Mouse (Mus musculus) cortical plate, adult 2 months (tissue): ENCODE results near the gene Hist1h4h. TPM values are rescaled to one million over a fixed set of nuclear protein-coding genes. Genes with fewer than 3 reads are reported as not detected.

ENCODE experiments used
- H3K27ac ChIP-seq: fragments of 200-500 bp; 2 replicates; pipeline ENCODE4 v1.5.1; 2012; ENCODE audit warnings: low read length, control low read depth, inconsistent platforms; ENCODE audit not compliant: insufficient read depth
- H3K4me1 ChIP-seq: fragments of 200-500 bp; 2 replicates; pipeline ENCODE4 v1.6.1; 2011; ENCODE audit warnings: low read length; ENCODE audit not compliant: control insufficient read depth, insufficient read depth
- H3K4me3 ChIP-seq: fragments of 200-500 bp; 2 replicates; pipeline ENCODE4 v1.5.1; 2011; ENCODE audit warnings: mild to moderate bottlenecking, low read length, control low read depth; ENCODE audit not compliant: insufficient read depth
- CTCF ChIP-seq: fragments of 200-500 bp; IDR thresholded peaks from 2 replicates; pipeline ENCODE4 v1.5.1; 2011; ENCODE audit warnings: mild to moderate bottlenecking, control low read depth, low read length; ENCODE audit not compliant: insufficient read depth; ENCODE audit errors: extremely low read depth
- POLR2A ChIP-seq: fragments of 200-500 bp; IDR thresholded peaks from 2 replicates; pipeline ENCODE4 v1.6.1; 2011; ENCODE audit warnings: mild to moderate bottlenecking, low read length, control low read depth; ENCODE audit not compliant: insufficient read depth; ENCODE audit errors: extremely low read depth
- polyA plus RNA-seq: library from polyadenylated mRNA; depleted of rRNA; stranded (reverse); fragments of >200 nt; gene quantifications from 2 replicates; pipeline ENCODE4 v1.2.3, GENCODE M21; 2012; rRNA removed

Gene Hist1h4h
- 20.7 and 34.8 TPM in 2 replicates for polyA plus RNA-seq

DNA sequence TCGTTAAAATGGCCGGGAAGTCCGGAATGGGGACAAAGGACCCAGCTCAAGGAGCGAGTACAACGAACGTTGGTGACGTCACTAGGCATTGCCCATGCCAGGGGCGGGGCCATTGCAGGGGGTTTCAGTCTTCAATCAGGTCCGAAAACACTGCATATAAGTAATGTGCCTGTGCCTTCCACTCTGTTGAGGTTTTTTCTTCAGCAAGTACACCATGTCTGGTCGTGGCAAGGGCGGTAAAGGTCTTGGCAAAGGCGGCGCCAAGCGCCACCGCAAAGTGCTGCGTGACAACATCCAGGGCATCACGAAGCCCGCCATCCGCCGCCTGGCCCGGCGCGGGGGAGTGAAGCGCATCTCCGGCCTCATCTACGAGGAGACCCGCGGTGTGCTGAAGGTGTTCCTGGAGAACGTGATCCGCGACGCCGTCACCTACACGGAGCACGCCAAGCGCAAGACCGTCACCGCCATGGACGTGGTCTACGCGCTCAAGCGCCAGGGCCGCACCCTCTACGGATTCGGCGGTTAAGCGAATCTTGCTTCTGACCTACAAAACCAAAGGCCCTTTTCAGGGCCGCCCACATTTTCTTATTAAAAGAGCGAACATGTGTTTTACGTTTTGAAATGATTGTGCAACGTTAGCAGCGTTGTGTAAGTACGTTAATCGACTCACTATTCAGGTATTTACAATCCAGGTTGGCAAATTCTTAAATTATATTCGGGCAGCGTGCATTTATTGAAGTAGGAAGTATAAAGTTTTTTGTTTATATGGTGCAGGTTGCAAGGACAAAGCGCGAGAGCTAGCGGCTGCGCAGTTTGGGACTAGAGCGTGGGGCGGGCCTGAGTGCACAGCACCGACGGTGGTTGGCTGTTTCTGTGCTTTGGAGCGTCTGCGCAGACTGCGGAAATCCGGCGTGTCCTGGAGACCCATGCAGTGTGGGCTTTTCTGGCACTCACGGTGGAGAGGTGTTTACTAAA is at the start of gene Hist1h4h:
Hist1h4h (plus strand) TSS at position 150 of the 975 bp plus-strand sequence.
- Histone ChIP-seq H3K4me1 (peaks cover 4% of the 10 kb centered on the region; the same call in 1 of the 2 replicates), H3K27ac (peak within 1 kb of the TSS; percentile 76)

DNA sequence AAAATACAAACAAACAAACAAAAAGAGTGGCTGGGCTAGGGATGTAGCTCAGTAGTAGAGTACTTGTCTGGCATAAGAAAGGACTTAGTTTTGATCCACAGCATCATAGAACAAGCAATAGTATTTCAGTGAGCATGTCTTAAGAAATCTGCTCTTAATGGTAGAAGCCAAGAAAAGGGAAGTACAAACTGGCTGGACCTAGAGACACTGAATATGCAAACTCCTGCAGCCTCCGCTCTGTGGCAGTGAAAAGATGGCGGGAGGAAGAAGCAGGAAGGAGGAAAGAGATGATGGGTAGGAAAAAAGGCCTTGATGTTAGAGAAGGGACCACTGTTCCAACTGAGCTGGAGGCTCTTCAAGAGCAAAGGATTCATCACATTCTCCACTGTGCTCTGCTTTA is 47.7 kb upstream of the Hist1h4h start:
- H3K4me1 ChIP-seq: no peaks in the 10 kb centered on the region
- no peak for TF ChIP-seq CTCF
- no peak for TF ChIP-seq POLR2A
- H3K4me3 ChIP-seq: no peak overlapping the region
- no peak overlapping the region for H3K27ac ChIP-seq

More for the DNA sequence above, at the start of gene Hist1h4h:
- TF ChIP-seq CTCF (no peak), POLR2A (peak; percentile 99)
- H3K4me3 ChIP-seq: peak within 1 kb of the TSS; percentile 47

DNA sequence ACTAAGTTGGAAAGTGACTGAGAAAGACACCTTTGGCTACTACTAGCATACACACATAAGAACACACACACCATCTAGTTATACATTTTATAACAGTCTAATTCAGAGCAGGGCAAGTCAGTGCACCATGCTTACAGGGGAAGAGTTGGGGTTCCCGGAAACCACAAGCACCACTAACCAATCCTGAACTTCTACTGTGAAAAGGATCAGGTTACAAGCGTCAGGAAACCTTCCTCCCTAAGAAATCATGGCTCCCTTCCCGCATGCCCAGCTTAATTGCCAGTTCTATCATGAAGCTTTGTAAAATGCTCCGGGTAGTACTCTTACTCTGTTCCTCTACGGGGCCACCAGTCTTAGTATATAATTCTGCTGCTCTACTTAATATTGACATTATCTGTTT is 45.6 kb upstream of the Hist1h4h start:
- Histone ChIP-seq H3K4me1 (no peaks in the 10 kb centered on the region), H3K27ac (no peak overlapping the region), H3K4me3 (no peak overlapping the region)
- TF ChIP-seq POLR2A: no peak
- no peak for TF ChIP-seq CTCF

DNA sequence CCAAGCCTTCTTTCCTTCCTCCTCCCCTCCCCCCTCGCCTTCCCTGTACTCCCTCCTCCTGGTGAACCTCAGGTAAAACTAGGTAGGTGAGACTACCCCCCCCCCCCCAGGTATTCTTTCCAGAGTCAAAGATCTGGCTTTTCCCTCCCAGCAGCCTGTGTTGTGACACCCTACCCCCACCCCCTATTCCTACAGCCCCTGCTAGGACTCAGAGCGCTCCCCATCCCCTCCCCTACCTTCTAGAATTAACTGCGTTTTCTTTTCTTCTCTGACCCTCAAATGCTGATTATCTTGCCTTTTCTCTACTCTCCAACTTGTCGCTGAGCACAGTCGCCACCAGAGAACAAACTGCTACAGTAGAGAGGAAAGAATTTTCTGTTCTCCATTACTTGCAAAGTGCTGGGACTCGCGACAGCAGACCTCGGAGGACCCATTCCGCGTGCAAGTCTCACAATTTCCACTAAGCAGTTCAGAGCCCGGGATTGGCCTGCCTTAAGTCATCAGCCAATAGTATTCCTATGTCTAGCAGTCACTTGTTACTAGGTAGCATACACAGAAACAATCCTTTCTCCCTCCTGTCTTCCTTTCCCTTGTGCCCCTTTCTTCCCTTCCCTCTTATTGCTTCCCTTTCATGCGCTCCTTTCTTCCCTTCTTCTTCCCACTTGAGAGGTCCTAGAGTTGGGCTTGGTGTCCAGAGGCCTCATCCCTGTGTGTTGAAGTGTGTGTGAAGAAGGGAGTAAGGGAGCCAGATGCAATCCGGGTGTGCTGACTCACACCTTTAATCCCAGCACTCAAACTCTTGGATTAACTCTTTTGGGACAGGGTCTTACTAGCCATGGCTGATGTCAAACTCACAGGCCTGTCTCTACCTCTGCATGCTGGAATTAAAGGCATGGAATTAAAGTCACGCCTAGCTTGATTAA is 42.2 kb upstream of the Hist1h4h start, which contains the start of gene Btn2a2:
Btn2a2 (minus strand) TSS at position 458 of the 923 bp plus-strand sequence.
- Histone ChIP-seq H3K4me3 (peak within 1 kb of the TSS; percentile 22), H3K4me1 (no peaks in the 10 kb centered on the region), H3K27ac (no peak within 1 kb of the TSS)
- no peak for TF ChIP-seq POLR2A
- TF ChIP-seq CTCF: no peak

DNA sequence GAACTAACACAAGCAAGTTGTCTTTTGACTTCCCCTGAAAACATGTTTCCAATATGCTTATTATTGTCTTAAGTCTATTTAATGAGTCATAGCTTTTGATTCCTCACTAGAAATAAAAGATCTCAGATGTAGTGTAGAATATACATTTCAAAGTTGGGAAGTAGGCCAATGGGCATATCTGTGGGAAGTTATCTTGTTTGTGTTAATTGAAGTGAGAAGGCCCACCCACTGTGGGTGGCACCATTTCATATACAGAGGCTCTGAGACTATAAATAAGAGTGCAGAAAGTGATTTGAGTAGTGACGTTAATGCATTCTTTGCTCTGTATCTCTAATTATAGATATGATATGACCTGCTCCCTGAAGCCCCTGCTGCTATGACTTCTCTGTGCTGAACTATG is 40.0 kb upstream of the Hist1h4h start:
- H3K27ac ChIP-seq: no peak overlapping the region
- H3K4me3 ChIP-seq: no peak overlapping the region
- no peaks in the 10 kb centered on the region for H3K4me1 ChIP-seq
- TF ChIP-seq POLR2A: no peak
- TF ChIP-seq CTCF: no peak

DNA sequence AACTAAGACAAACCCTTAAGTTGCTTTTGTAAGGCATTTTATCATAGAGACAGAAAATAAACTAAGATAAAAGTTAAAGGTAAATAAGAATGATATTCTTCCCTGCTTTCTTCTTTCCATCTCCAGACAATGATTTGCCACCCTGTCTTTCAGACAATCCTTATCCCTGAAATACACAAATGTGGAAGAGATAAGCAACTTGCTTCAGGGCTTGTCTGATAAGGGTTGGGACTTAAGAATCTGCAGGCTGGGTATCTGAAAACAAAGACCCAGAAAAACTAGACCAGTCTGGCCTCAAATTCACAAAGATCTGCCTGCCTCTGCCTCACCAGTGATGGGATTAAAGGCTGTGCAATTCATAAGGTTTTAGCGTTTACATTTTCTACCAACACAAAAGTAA is 39.6 kb upstream of the Hist1h4h start:
- Histone ChIP-seq H3K27ac (no peak overlapping the region), H3K4me3 (no peak overlapping the region), H3K4me1 (no peaks in the 10 kb centered on the region)
- no peak for TF ChIP-seq POLR2A
- no peak for TF ChIP-seq CTCF

DNA sequence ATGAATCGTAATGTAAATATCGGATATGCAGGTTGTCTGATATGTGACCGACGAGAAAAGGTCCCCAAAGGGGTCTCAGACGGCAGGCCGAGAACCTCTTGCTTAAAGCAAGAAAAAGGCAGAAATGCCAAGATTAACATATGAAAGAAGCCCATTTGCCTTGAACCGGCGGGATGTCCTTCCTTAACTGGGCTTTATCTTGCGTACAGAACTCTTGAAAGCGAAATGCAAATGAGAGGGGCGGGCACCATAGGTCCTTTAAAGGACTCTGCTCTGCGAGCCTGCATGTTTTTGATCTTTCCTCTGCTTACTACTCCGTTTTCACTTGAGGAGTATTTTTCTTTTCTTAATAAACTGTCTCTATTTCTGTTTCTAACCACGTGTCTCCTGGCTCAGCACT is 38.9 kb upstream of the Hist1h4h start:
- H3K27ac ChIP-seq: no peak overlapping the region
- no peak overlapping the region for H3K4me3 ChIP-seq
- no peaks in the 10 kb centered on the region for H3K4me1 ChIP-seq
- no peak for TF ChIP-seq CTCF
- no peak for TF ChIP-seq POLR2A

DNA sequence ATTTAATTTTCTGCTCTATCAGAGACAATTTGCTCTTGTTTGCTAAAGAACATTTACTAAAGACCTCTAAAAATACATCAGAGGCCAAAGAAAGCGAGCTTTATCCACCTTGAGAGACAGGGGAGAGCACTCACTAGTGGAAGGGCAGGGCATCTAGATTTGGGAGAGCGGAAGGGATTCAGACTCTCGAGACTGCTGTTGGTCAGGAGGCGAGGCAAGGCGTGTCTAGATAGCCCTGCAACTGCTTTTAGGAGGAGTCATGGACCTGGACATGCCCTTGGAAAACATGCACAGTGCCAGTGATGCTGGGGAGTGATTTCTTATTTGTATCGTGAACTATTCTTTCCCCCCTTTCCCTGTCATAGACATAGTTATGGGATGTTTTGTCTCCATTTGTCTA is 35.3 kb upstream of the Hist1h4h start:
- H3K4me1 ChIP-seq: no peaks in the 10 kb centered on the region
- no peak overlapping the region for H3K27ac ChIP-seq
- TF ChIP-seq CTCF: no peak
- no peak for TF ChIP-seq POLR2A
- no peak overlapping the region for H3K4me3 ChIP-seq

DNA sequence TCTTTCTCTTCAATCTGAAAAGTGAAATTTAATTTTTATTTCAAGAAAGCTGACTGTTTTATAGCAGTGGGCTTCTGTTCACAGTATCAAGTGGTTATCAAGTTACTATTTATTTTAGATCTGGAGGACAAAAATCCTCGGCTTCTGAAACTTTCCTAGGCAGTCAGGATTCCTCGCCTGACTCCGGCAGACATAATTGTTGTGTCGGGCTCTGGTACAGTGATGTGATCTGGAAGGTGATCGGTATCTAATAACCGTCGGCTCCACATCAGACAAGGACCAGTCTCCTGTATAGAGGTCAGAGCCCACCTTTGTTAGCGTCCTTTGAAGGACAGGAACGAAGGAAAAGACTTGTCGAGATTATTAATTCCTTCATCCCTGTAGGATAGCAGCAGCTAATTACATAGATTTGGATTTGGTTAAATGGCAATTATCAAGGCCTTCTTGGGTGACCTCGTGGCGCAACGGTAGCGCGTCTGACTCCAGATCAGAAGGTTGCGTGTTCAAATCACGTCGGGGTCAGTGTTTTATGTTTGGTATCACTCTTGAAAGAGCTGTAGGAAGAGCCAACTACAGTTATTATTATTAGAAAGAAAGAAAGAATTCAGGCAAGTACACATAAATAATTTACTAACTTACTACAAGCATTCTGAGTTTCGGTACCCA is 33.1 kb upstream of the Hist1h4h start:
- no peak overlapping the region for H3K27ac ChIP-seq
- H3K4me3 ChIP-seq: 0 out of 2 replicates have a peak overlapping the region, but pooled peaks have one; percentile 9
- H3K4me1 ChIP-seq: no peaks in the 10 kb centered on the region
- TF ChIP-seq POLR2A: no peak
- no peak for TF ChIP-seq CTCF
